Mouse (Mus musculus): ENCODE measurements around the gene Itgb6.

The Itgb6 gene

GRCm38 (mm10) chr2:60712483-60712882, 10.0 kb downstream of the Itgb6 start:
- peak; percentile 46 to 48 for DNase-seq

- no peak for DNase-seq
Measured at GRCm38 (mm10) chr2:60711098-60711880, 11.2 kb downstream of the Itgb6 start.

GRCm38 (mm10) chr2:60710317-60710716, 12.1 kb downstream of the Itgb6 start:
- DNase-seq, result no peak

- no peak for DNase-seq
Measured at GRCm38 (mm10) chr2:60708671-60709070, 13.8 kb downstream of the Itgb6 start.

GRCm38 (mm10) chr2:60706866-60707265, 15.6 kb downstream of the Itgb6 start:
- no peak for DNase-seq

- DNase-seq, result peak; percentile 65
Measured at GRCm38 (mm10) chr2:60705426-60705825, 17.0 kb downstream of the Itgb6 start.

GRCm38 (mm10) chr2:60703315-60703714, 19.1 kb downstream of the Itgb6 start:
- peak; percentile 68 to 88 for DNase-seq

GRCm38 (mm10) chr2:60700956-60701355, 21.5 kb downstream of the Itgb6 start:
- no peak for DNase-seq

GRCm38 (mm10) chr2:60700013-60700412, 22.4 kb downstream of the Itgb6 start:
- DNase-seq, result no peak

- DNase-seq, result no peak
Measured at GRCm38 (mm10) chr2:60699591-60699990, 22.9 kb downstream of the Itgb6 start.

- peak; percentile 63 to 79 for DNase-seq
Measured at GRCm38 (mm10) chr2:60698155-60698554, 24.3 kb downstream of the Itgb6 start.

- peak; percentile 41 to 50 for DNase-seq
Measured at GRCm38 (mm10) chr2:60697530-60697929, 24.9 kb downstream of the Itgb6 start.

- DNase-seq, result no peak
Measured at GRCm38 (mm10) chr2:60696559-60696958, 25.9 kb downstream of the Itgb6 start.

- no peak for DNase-seq
Measured at GRCm38 (mm10) chr2:60695706-60696105, 26.7 kb downstream of the Itgb6 start.

GRCm38 (mm10) chr2:60694563-60694962, 27.9 kb downstream of the Itgb6 start:
- no peak for DNase-seq

- DNase-seq, result peak; percentile 53 to 71
Measured at GRCm38 (mm10) chr2:60692239-60692638, 30.2 kb downstream of the Itgb6 start.

GRCm38 (mm10) chr2:60690212-60690611, 32.2 kb downstream of the Itgb6 start:
- DNase-seq, result no peak

- peak; percentile 76 to 86 for DNase-seq
Measured at GRCm38 (mm10) chr2:60688944-60689615, 33.4 kb downstream of the Itgb6 start.

GRCm38 (mm10) chr2:60688150-60688549, 34.3 kb downstream of the Itgb6 start:
- no peak for DNase-seq

GRCm38 (mm10) chr2:60685973-60686372, 36.5 kb downstream of the Itgb6 start:
- no peak for DNase-seq

- no peak for DNase-seq
Measured at GRCm38 (mm10) chr2:60684168-60684567, 38.3 kb downstream of the Itgb6 start.

- no peak for DNase-seq
Measured at GRCm38 (mm10) chr2:60682554-60682953, 39.9 kb downstream of the Itgb6 start.

- DNase-seq, result no peak
Measured at GRCm38 (mm10) chr2:60674413-60674812, 48.0 kb downstream of the Itgb6 start.
